Mouse (Mus musculus): ENCODE data around the gene Lsamp.
"Not testable (repeated sequence)": the region's sequence is repeated elsewhere in the genome, so short reads cannot be mapped to it uniquely, and the experiment has no call there.

The Lsamp gene

GRCm38 (mm10) chr16:40491606-40492005 is 507.4 kb downstream of the Lsamp start:
- no peak for DNase-seq (ENCODE audit: low read depth, low spot score)

GRCm38 (mm10) chr16:40504262-40504960 is 520.2 kb downstream of the Lsamp start:
- DNase-seq (ENCODE audit: low read depth, low spot score): no peak

DNA sequence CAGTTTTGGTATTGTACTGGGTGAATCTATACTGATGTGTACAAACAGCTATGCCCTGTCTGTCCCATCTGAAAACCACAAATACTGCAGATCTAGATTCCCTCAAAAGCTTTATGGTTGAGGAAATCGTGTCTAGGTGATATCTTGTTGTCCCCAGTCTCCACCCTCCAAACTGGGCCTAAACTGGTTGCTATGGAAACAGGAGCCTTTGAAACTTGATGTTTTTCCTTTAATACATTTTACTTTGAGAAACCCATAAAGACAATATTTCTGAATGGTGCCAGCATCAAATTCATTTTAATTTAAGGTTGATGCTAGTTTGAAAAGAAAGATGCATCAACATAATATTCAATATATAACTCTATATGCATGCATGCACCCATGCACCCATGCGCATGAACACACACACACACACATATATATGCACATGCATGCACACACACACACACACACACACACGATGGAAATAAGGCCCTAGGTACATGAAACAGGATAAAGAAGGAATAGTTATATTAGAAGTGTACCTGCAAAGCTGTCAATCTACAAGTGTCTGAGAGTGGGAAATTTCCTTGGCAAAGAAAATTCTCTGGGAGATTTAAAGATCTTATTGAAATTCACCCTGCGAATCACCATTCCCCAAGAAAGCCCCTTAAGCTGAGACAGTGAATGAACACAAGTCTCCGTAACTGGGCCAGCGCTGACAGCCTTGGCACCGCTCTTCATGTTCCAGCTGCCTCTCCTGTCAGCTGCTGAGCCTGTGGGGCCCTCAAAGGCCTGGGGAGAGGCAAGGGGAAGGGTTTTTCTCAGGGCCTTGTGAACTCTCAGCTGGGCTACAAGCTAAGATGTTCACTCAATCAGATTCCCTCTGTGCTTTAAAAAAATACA is 525.2 kb downstream of the Lsamp start:
- no peak for DNase-seq (ENCODE audit: low read depth, low spot score)

DNA sequence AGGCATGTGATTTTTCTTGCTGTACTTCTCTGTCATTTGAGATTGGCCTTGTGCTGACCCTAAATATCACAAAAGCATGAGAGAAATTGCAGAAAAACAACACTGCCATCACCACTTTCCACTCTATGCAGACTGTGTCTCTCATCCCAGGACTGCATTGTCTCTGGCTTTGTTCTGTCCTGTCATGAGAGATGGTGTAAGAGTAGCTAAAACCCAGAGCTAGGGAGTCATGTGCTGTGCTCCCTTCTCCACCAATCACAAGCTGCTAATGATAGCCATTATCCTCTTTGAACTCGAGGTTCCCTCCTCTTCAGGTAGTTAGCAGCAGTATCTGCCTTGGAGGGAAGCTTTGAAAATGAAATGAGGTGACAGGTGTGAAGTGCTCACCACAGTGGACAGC is 552.6 kb downstream of the Lsamp start:
- DNase-seq (ENCODE audit: low read depth, low spot score): no peak

- DNase-seq (ENCODE audit: low read depth, low spot score): no peak
Measured at GRCm38 (mm10) chr16:40549663-40550062, 565.5 kb downstream of the Lsamp start.

- no peak for DNase-seq (ENCODE audit: low read depth, low spot score)
Measured at GRCm38 (mm10) chr16:40555608-40556007, 571.4 kb downstream of the Lsamp start.

DNA sequence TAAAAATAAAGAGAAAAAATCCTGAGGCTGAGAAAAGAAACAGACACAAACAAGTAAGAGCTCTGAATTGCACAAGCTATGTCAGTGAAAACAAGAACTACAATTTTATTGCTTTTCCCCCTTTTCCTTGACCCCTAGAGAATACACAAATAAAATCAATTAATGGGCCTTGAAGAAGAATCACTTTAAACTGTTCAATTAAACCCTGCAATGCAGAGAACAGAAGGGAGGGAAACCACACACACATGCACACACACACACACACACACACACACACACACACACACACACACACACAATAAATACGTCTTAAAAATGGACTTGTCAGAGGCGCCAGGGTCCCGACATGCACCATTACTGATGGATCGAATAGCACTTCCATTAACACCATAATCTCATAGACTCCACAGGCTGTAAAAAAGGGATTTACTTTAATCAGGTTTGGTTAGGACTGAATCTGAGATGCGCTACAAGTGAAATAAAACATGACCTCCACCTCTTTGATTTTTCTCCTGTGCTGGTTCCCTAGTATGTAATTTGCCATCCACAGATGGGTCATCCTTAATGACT is 573.6 kb downstream of the Lsamp start:
- no peak for DNase-seq (ENCODE audit: low read depth, low spot score)

DNA sequence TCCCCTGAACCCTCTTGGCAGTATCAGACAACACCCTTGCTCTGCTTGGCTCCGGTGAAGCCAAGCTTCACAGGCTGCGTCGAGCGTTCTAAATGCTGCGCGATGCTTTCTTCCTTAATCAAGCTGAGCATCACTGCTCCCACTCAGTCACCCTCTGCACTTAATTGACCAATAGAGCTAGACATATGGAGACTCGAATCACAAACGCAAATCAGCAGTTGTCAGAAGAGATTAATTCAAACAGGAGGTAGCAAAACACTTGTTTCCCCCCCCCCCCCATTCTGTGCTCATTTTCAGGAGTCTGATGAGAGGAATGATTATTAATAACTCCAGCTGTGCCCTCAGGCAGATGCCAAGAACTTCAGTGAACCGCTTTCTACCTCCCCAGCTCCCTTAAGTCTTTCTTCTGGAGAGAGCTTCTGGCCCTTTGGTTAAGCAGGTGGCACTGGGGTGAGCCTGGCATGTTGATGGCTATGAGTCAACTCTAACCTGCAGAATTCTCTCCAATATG is 583.3 kb downstream of the Lsamp start:
- no peak for DNase-seq (ENCODE audit: low read depth, low spot score)

DNA sequence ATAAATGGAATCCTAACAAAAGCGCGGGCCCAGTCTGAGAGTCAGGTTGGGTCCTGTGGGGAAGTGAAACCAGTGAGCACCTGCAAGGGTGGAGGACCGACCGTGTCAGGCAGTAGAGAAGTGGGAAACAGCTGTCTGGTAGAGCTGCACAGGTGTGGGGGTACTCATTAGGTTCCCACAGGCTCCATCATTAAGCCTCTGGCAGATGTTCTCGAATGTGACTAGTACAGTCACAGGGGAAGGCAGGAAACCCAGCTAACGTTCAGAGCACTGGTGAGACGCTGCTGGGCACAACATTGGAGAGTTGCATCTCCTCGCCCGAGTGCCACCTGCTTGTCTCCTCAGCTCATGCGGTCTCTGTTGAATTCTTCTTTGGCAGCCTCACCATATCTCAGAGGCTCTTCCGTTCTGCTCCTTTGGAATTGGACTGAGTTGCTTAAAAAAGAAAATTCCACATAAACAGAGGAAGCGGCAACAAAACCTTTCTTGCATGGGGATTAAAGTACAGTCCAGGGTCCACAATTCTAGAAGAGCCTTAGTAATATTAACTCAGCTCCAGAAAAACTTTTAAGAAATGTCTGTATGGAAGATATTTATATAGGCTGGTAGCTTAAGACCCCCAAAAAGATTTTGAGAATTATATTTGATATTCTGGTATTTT is 588.1 kb downstream of the Lsamp start:
- DNase-seq (ENCODE audit: low read depth, low spot score): no peak

DNA sequence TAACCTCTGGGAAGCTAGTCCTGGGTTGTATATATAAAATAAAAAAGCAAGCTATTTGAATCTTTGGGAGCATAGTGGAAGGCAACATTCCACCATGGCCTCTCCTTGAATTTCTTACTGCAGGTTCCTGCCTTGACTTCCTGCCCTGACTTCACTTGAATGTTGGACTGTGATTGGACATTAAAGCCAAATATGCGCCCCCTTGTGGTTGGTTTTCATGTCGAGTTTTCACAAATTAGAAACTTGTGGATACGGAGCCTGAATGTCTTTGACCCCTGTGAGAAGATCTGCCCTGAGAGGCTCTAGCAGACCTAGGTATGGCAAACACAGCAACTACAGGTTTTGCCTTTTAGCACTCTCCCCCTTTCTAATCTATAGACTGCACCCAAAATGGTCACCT is 597.9 kb downstream of the Lsamp start:
- peak; percentile 13 for DNase-seq (ENCODE audit: low read depth, low spot score)

- no peak for DNase-seq (ENCODE audit: low read depth, low spot score)
Measured at GRCm38 (mm10) chr16:40593161-40593560, 609.0 kb downstream of the Lsamp start.

DNA sequence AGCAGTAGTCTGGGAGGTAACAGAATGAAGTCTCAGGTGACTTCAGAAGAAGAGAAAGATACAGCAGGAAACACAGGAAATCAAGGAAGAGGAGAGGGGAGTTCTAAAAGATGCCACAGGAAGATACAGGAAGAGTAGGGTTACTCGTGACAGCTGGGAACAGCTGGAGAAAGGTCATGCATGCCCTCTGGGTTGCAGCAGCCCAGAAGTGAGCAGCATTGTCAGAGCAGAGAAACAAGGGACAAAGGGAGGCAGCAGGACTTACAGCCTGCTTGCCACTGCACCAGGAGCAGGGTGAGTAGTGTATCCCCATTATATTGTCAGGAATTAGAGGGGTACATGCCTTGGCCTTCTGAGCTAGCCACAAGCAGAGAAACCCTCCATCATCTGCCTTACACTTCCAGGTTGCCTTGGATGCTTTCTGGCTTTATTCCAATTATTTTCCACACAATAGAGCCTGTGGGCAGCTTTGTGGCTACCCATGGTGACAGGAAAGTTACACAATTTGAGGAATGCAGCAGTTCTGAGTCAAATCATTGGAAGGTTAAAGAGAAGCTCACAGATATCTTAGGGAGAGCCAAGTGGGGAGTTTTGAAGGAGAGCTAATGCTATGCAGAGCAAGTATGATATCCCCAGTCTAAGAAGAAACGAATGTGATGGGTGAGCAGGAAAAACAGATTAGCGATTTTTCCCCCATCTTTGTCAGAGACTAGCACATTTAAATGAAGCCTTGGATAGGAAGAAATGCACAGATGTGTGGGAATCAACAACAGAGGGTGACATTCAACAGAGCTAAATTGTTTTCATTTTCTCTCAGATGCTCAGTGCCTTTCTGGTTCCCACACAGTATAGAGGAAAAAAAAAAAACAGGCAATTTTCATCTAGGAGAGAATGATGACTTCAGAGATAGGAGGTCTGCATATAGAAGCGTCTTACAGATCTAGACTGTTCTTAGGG is 617.5 kb downstream of the Lsamp start:
- no peak for DNase-seq (ENCODE audit: low read depth, low spot score)

DNA sequence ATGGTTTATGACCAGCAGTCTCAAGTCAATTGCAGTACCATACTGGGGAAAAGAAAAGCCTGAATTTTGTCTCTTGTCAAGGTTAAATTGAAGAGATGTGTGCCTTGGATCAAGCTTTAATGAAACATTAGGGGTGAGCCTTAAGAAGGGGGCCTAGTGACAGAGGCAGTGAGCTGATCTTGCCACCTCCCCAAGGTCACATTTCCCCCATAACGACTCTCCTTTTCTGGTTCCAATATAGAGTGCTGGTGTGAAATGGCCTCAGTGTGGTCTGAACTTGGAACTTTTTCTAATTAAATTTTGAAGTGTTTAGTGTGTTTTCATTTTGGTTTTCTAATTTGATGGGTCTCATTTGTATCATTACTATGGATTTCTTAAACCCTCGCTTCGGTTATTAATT is 623.3 kb downstream of the Lsamp start:
- DNase-seq (ENCODE audit: low read depth, low spot score): no peak

DNA sequence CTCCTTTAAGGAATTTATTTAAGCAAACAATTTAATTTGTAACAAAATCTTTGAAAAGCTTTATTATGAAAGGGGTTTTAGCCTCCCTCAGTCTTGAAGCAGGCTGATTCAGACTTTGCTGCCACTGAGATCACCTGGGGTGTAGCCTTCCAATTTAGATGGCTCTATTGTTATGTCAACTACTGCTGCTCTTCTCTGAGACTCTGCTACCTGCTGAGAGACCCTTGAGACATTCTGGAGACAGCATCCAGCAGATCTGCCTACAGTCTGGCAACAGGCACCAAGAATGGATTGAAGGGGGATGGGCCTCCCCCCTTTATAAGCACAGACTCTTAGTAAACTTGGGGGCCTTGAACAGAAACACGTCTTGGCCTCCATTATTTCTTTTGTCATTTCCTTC is 632.5 kb downstream of the Lsamp start:
- DNase-seq (ENCODE audit: low read depth, low spot score): peak; percentile 24

DNA sequence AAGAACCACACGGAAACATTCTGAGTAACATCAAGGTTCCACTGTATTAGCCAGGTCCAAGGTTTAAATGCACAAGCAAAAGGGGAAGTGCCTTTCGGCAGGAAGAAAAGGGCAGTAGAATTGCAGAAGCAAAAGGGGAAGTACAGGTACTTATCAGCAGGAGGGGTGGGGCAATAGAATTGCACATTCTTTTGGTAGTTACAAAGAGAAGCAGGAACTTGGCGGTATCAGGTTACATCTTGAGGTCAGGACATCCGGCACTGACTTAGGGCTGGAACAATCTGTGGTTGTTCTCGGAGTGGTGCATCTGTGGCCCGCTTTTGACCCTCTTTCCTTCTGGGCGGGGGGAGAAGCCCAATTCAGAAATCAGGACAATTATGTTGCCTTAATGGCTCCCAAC is 636.9 kb downstream of the Lsamp start:
- not testable (repeated sequence) for DNase-seq (ENCODE audit: low read depth, low spot score)

DNA sequence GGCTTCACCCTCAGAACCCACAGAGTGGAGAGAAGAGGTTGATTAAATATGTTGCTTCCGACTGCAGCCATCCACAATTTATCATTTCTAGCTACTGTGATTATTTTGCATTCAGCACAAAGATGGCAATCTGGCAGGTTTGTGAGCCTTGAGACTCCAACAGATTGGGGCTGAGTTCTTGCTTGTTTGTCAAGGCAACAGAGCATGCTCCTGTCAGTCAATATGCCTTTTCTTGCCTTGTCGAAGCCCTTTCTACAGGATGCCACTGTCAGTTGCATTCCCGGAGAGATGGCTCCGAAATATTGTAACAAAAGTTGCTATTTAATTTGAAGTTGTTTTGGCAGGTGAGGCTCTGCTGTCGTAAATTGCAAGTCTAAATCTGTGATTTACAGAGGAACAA is 643.0 kb downstream of the Lsamp start:
- no peak for DNase-seq (ENCODE audit: low read depth, low spot score)

- DNase-seq (ENCODE audit: low read depth, low spot score): no peak
Measured at GRCm38 (mm10) chr16:40639621-40640371, 655.6 kb downstream of the Lsamp start.

GRCm38 (mm10) chr16:40652800-40653199 is 668.6 kb downstream of the Lsamp start:
- no peak for DNase-seq (ENCODE audit: low read depth, low spot score)

- DNase-seq (ENCODE audit: low read depth, low spot score): no peak
Measured at GRCm38 (mm10) chr16:40653508-40653907, 669.3 kb downstream of the Lsamp start.

- DNase-seq (ENCODE audit: low read depth, low spot score): no peak
Measured at GRCm38 (mm10) chr16:40656347-40656746, 672.2 kb downstream of the Lsamp start.
